Mouse (Mus musculus) kidney, postnatal 4 days (tissue): ENCODE measurements at regions not wholly inside any gene's neighbourhood (a gene's known extent, or its start where the extent isn't known, plus 50 kb on each side); places are given as distances from the start of the nearest gene placed in this dataset.
"Not testable (repeated sequence)": the region's sequence is repeated elsewhere in the genome, so short reads cannot be mapped to it uniquely, and the experiment has no call there.

Experiments used
- DNase-seq, 2 experiments: peaks; one replicate each; pipeline ENCODE4 v3.0.0; 2021; ENCODE audit warnings: mixed read lengths in 2 of 2

DNA sequence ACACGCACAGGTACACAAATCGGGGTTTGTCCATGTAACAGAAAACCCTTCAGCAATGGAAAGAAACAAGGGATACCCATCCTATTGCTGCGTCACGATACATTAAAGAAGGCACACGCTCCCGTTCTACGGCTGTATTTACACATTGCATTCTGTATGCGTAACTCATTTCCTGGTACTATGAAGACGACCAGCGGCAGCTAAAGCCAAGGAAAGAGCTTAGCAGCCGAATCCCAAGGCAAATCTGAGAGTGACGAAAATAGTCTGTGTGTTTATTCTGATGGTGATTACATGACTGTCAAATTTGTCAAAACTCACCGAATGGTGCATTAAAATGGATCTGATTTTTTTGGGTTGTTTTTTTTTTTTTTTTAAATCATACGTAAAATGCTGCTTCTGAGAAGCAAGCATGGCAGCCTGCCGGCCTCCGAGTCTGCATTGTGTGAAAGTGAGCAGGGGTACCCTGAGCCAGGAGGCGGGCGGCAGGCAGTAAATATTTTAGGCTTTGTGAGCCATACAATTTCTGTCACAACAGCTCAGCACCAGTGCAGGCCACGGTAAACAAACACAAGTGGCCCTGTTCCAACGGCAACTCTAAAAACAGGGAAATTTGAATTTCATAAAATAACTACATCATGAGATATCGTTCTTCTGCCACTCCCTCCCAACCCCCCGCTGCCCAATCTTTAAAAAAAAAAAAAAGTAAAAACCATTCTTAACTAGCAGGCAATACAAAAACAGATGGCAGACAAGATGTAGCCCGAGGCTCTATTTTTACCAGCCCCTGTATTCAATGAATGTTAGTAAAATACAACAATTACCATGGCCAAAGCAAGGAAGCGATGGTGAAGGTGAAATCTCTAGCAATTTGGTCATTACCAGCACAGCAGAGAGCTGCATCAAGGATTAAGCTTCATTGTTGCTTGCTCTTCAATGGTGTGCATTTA is 164.2 kb upstream of the Kit start:
- DNase-seq: no peak

DNA sequence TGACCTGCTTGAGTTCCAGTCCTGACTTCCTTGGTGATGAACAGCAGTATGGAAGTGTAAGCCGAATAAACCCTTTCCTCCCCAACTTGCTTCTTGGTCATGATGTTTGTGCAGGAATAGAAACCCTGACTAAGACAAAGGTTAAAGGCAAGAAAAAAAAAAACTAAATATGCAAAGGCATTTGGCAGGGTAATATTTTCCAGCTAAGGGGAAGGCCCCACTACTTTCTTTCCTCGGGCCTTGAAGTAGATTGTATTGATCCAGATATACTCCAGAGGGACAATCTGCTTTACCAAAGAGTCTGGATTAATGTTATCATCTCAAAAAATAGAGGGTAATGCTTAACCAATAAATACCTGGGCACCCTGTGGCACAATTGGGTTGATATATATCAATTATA is 155.4 kb upstream of the Kit start:
- not testable (repeated sequence) for DNase-seq

DNA sequence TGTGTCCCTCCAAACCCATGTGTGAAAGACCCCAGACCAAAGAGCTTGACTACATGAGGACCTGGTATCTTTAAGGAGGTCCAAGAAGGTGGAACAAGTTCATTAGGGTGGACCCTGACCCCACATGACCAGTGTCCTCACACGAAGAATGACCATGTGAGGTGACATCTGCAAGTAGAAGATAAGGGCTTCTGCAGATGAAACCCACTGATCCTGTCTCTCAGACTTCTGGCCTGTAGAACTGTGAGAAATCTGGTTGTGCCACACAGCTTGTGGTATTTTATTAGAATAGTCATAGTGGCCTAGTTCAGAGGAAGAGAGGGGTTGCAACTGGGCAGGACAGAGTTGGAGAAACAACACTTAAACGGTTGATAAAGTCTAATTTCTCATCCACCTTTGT is 141.8 kb upstream of the Kit start:
- no peak for DNase-seq

DNA sequence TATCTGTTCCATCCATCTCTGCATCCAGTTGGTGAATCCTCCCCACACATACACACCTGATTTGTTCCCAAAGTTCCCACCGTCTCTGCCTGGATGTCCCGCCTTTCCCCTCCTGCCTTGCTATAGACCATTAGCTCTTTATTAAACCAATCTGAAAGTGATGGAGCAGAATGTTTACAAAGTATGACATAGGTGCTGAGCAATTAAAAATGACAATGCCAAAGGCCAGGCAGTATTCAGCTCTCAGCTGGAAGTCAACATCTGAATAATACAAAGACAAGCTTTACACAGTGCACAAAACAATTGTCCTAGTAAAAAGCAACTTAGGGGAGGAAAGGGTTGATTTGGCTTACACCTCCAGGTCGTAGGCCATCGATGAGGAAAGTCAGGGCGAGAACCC is 136.8 kb upstream of the Kit start:
- DNase-seq: no peak

DNA sequence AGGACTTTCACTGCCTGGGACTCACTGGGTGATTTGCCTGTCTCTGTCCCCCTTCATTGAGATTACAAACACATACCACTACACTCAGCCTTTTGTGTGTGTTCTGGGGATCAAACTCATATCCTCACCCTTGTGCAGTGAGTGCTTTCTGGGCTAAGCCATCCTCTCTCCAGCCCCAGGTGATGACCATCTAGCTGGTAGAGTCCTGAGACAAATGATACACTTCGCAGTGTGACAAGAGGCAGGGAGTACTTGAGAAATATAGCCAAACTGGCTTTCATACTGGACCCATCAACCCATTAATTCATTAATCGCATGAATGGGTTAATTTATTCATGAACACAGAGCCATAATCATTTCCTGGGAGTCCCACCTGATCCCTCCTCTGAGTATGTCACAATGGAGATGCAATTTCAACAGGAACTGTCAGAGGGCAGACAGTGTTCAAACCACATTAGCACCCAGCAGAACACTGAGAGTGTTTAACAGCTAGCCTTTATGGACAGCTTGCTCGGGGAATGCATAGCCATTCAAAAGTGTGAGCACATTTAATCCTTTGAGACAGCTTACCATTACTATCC is 130.6 kb upstream of the Kit start:
- DNase-seq: no peak

DNA sequence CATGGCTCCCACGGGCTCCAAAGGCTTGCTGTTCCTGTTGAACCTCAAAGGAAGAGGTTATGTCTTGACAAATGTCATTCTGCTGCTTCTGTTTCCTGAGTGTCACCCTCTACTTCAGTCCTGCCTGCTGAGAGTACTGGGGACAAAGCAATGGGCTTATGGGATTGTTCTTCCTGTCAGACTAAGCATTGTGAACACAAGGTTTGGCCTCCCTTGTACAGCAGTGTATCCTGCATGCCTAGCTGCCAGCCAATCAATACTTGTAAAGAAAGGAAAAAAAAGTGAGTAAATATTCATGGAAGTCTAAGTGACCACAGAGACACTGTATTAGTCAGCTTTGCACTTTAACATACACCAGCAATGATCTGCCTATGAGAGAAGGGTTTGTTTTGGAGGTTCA is 128.3 kb upstream of the Kit start:
- DNase-seq: no peak

DNA sequence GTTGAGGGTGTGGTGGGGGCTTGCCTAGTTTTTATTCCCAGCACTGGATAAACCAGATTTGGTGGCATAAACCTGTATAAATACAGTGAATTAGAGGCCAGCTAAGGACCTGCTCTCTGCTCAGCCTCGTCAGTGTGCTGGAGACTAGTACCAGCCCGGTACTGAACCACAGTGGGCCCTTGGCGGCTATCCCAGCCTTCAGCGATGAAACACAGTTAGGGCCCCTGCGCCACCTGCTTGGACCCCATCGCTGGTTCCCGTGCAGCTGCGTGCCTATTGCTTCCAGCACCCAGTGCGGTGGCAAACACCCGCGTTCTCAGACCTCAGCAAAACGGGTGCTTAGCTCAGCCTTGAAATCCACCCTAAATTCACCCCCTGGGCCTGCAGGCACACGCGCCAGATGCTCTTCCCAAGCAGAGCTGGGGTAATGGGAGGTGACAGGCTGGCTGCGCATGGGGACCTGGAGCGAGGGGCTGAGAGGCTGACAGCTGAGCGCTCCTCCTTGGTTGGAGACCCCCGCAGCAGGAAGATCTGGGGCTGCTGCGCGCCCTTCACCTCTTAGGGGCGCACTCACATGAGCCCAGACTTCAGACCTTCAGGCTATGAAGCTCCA is 124.7 kb upstream of the Kit start:
- no peak for DNase-seq

DNA sequence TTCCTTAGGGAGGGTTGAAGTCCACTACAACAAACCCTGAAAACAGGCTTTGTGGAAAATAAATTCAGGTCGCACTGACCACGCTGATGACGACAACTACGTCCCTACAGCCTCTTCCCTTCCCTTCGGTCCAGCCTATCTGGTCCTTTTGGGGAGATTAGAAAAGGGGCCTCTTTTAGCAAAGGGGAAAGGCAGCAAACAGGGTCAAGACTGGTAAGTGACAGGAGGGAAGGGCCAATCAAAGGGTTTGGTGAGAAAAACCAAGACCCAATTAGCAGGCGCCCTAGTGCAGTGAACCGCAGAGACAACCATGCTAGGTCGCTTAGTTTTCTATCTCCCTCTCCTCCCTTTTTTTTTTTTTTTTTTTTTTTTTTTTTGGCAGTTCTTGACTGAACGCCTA is 124.2 kb upstream of the Kit start:
- DNase-seq: peak in 1 of 2 experiments; percentile 24

DNA sequence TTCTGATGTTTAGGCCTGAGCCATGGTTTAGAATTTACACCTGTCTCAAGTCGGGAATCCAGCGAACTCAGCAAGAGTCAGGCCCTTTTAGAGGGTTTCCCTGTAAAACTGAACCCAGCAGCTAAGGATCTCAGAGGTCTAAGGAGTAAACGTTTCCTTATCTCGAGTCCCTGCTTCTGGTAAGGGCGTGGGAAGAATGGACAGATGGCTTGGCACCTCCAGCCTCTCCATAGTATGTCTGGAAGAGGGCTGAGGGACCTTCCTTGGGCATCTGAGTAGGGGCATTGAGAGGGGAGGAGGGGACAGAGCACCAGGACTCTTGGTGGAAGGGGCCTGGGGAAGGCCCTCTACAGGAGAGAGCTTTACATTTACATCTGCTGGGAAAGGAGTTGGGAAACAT is 123.6 kb upstream of the Kit start:
- no peak for DNase-seq

DNA sequence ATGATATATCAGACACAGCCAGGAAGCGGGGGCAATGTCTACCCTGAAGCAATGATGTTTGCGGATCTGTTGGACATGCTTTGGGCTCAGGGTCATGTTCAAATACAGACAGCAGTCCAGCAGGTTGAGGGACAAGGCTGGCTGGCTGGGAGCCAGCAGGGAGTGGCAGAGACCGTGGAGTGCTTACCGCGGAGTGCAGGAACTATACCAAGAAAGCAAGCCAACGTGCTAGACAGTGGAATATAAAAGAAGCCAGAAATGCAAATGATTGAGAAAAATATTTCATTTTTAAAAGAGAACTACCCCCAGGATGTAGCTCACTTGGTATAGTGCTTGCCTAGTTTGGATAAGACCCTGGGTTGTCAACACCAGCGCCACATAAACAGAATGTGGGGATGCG is 123.0 kb upstream of the Kit start:
- peak; percentile 42 to 46 for DNase-seq

DNA sequence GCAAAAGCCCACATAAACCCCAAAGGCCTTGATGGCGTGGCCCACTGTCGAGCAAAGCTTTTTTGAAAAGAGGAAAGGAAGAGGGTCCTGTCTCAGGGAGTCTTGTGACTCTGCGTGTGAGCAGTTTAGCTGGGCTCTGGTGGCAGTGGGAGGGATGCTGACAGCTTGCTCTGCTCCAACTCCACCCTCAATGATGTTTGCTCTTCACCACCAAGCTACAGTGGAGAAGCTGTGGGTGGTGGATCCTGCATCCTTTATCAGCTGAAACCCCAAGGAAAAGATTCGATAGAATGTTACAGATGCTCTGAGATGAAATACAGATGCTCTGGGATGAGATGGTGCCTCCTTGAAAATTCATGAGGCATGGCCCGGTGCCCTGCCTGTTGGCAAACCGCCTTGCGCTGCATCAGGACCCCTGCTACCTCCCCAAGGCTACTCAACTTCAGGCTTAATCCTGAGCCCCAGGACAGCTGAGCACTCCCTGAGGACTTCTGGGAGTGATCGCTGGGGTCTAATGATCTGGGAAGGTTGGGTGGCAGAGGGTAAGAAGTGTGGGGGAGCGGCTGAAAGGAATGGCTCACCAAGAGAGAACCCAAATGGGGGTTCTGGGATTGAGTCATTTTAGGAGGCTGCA is 120.8 kb upstream of the Kit start:
- peak in 1 of 2 experiments; percentile 5 for DNase-seq

DNA sequence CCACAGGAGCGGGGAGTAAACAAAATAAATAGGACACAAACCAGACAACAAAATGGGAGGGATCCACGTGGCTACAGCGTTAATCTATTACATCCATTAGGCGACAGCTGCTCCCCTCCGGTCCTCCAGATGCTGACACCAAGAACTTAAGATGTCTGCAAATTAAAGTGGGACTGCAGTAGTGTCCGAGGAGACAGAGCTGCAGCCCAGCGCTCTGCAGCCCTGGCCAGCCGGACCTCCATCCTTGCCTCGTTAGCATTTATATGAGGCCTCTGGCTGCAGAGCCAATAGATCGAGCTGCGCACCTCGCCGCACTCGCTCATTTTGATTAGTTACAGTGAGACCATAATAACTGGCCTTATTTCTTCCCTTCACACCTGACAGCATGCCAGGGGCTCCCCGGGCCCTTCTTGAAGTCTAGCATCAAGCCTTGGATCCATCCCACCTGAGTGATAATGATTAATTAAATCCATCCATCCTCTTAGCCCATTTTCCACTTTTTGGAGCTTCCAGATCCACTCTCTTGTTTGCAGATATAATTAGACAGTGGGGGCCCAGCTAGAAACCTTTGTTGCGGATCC is 119.7 kb upstream of the Kit start:
- peak in 1 of 2 experiments; percentile 5 for DNase-seq

DNA sequence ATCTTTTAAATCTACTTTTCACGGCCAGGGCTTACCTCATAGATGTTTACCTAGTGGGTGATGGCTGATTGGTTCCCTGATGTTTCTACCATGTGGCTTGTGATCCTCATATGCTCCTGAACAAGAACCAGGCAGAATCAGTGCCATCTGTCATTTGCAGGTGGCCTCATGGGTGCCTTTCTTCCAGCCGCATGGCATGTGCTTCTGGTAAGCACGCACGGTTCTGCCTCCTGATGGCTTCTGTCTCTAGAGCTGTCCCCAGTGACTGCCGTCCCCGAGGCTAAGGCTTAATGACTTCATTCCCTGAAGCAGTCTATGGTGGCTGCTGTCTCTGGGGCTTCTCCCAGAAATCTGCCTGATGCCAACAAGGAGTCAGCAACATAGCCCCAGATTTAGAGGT is 117.3 kb upstream of the Kit start:
- DNase-seq: no peak

DNA sequence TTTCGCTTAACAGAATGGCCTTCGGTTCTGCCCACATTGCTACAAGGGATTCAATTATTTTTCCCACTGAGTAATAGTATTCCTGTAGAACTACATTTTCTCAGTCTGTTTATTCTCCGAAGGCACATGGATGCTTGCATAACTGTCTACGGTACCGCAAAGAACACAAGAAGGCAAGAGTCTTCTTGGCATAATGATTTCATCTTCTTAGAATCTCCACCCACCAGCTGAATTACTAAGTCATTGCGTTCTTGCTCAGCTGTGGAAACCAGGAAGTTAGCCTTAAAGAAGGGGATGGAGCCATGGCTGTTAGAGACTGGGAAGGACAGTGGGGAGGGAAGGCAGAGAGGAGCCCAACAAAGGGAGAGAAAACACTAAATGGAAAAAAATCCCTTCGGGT is 116.4 kb upstream of the Kit start:
- DNase-seq: no peak

DNA sequence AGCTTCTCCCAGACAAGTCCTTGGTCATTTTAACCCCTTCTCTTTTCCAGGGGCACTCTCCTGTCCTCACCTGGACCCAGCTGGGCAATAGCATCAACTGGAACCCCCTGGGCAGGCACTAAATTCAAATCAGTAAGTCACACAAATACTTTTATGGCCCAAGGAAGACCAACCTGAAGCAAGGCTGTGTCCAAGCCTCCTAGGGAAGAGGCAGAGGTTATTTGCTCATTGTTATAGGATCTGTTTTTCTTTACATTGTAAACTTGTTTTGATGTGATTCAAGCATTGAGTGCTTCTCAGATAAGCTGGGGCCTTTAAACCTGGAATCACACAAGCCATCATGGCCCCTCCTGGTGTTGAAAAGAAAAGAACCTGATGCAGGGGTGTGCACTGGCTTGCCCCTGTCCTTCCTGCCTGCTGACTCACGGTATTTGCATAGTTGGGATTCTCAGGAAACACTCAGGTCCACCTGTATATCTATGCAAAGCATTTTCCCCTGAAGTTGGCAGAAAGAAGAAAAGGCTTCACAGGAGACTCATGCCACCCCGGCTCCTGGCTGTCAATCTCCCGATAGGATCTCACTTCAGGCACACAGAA is 114.9 kb upstream of the Kit start:
- DNase-seq: no peak

DNA sequence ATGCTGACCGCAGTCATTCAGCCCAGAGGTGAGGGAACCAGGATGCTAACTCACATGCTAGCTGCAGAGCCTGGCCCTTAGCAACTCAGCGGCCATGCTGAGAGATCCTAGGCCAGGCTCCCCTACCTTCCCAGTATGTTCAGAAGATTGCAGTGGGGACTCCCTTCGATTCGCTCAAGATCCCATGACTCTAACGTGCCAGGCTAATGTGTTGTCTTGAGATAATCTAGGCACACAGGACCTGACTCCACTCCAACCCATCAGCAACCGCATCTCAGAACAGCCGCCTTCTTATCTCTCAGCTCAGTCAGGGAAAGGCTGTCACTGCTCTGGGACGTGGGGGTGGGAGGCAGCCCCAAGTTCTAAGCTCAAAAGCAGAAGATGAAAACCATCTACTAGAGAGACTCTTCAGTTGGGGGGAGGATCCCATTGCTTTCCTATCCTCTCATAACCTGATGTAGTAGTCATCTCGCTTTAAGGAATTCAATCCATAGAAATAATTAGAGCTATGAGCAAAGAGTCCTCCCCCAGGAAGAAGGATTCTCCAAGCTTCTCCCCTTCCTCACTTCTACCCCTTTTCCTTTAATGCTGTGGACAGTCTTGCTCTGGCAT is 114.2 kb upstream of the Kit start:
- no peak for DNase-seq

DNA sequence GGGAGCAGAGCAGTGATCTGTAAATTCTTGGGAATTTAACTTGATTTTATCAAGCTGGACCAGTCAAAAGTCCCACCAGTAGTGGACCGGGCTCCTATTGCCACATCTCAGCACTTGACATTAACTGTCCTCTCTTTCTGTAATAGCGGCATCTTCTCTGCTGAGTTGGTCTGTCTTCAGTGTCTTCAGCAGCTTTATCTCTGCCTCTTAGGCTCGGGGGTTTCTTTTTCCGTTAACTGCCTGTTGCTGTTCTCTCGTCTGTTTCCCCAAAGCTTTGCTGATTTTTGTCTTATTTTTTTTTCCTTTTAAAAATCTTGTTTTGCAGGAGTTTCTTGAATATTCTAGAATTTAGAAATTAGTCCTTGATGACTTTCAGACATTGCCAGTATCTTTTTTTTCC is 113.3 kb upstream of the Kit start:
- DNase-seq: no peak

DNA sequence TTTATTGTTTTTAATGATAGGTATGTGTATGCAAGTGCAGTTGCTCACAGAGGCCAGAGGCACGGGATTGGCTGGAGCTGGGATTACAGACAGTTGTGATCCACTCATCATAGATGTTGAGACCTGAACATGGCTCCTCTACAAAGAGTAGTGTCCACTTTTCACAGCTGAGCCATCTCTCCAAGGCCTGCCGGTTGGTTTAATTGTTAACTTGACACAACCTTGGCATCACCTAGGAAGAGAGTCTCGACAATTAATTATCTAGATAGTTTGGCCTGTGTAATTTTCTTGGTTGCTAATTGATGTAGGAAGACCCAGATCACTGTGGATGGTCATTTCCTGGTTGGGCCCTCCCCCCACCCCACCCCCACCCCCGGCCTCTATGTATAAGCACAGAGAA is 111.1 kb upstream of the Kit start:
- no peak for DNase-seq

DNA sequence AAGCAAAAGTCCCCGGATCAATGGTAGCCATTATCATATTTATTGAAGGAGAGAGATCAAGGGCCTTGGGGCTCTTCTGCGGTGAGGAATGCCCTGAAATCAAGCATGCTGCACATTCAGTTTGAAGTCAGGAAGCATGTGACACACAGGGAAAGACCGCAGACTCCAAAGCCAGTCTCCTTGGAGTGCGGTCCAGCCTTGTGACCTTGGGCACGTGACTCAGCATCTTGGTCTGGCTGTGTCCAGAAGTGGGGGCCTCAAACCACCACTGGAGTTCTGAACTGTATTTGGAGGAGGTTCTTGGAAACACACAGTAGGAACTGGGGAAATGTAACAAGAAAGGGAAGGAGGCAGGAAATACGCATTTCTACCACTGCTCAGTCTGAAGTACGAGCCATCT is 109.0 kb upstream of the Kit start:
- DNase-seq: no peak

DNA sequence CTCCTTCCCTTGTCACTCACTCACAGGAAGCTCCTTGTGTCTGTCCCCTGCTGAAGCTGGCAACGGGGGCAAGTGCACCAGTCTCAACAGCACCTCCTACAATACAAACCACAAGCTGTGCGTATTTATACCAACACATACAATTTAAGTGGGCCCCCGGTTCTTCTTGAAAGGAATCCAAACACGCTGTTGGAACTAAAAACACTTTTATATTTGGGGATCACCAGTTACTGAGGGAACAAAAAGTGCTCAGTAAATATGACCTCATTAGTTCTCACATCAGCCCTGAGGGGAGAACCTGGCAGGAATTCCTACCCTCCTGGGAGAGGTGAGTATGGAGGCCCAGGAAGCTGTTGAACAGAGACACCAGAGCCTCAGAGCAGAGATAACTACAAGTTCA is 107.8 kb upstream of the Kit start:
- no peak for DNase-seq

DNA sequence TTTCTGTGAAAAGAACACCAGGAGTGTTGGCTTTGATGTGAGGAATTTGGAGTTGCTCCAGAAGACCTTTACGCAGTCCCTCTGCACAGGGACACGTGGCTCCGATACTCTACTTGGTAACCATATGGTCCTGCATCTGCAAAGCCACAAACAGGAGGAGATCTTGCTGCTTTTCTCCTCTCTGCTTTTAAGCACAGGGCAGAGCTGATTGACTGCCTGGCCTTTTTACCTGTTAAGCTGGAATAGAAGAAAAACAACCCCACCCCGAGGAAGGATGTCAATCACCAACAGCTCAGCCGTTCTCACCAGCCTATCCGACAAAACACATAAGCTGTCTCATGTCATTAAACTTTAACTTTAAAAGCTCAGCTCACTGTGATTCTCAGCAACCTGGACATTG is 106.8 kb upstream of the Kit start:
- peak in 1 of 2 experiments; percentile 8 for DNase-seq

DNA sequence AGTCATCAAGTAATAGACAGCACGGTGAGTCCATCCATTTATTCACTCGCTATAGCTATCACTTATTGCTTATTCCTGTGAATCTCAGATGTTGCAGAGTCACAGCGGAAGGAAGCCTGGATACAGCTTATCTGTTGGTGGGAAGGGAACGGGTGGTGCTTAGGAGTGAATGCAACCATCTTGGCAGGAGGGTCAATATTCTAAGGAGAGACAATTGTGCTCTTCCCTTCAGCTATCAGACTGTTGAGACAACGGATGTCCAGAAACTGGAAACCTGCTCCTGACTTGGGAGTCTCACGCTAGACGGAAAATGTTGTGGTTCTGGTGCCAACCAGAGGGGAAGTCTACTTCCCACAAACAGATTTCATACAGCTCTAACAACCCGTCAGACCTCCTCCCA is 103.7 kb upstream of the Kit start:
- no peak for DNase-seq
